Mouse (Mus musculus) regulatory T cell (primary cell): ENCODE data around the gene Tfap2c.

Experiments
- in situ Hi-C: fragments of 300-600 bp; cut with MboI, MseI; formaldehyde crosslinking; loops from one replicate; pipeline ENCODE4 v1.15.1; 2025; ENCODE audit warnings: high pct_unique_total_duplicates

Tfap2c gene

DNA sequence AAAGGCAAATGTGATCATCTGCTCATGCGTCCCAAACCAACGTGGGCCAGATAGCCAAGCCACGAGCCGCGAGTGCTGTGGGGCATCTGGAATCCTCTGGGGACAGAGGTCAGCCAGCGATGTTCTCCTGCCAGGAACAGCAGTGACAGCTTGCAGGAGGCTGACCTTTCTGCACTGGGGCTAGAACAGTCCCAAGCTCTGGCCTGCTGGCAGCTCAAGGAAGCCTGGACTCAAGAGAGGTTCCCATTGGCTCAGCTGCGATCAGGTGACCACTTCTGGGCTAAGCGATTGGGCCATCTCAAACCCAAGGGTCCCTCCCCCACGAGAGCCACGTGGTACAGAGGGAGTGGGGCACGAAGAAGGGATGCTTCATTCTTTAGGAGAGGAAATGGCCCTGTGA is 58.3 kb downstream of the Tfap2c start:
- in situ Hi-C loops = loop anchor here (10.0 kb wide), 1 partner anchor 963 kb away; no protein-coding TSS in a partner anchor
